Mouse (Mus musculus) embryonic facial prominence, embryonic 12.5 days (tissue): ENCODE results near the gene Itpkb. TPM values are rescaled to one million over a fixed set of nuclear protein-coding genes. Genes with fewer than 3 reads are reported as not detected.

Experiments
- ATAC-seq: fragments of 200-750 bp; cut with Nextera tagmentation; 2 replicates; pipeline ENCODE4 v1.8.0; 2017; ENCODE audit not compliant: insufficient number of reproducible peaks, insufficient read depth, low FRiP score, low TSS enrichment
- H3K27ac ChIP-seq: fragments of 300-500 bp; sonication (generic); 2 replicates; pipeline ENCODE4 v1.5.1; 2016; ENCODE audit warnings: mild to moderate bottlenecking
- H3K27me3 ChIP-seq: fragments of 300-500 bp; sonication (generic); 2 replicates; pipeline ENCODE4 v1.6.1; 2016; ENCODE audit warnings: mild to moderate bottlenecking, moderate library complexity
- H3K36me3 ChIP-seq: fragments of 300-500 bp; sonication (generic); 2 replicates; pipeline ENCODE4 v1.6.1; 2016; ENCODE audit warnings: mild to moderate bottlenecking
- H3K4me1 ChIP-seq: fragments of 300-500 bp; sonication (generic); 2 replicates; pipeline ENCODE4 v1.6.1; 2016
- H3K4me2 ChIP-seq: fragments of 300-500 bp; sonication (generic); replicated peaks from 2 replicates; pipeline ENCODE4 v1.6.1; 2016; ENCODE audit warnings: mild to moderate bottlenecking, moderate library complexity
- H3K4me3 ChIP-seq: fragments of 300-500 bp; sonication (generic); 2 replicates; pipeline ENCODE4 v1.5.1; 2016; ENCODE audit warnings: mild to moderate bottlenecking
- H3K9ac ChIP-seq: fragments of 300-500 bp; sonication (generic); 2 replicates; pipeline ENCODE4 v1.6.1; 2016; ENCODE audit warnings: mild to moderate bottlenecking, moderate library complexity
- H3K9me3 ChIP-seq: fragments of 300-500 bp; sonication (generic); 2 replicates; pipeline ENCODE4 v1.6.1; 2016; ENCODE audit warnings: mild to moderate bottlenecking, moderate library complexity
- WGBS: fragments of 180-500 bp; shearing (Covaris S2); methylation state at CpG from one replicate; pipeline ENCODE4 v1.1.7; 2016; 5-methylcytosine and 5-hydroxymethylcytosine counted together
- polyA plus RNA-seq: library from polyadenylated mRNA; unstranded; fragments of >200 nt; fragmentation: Nextera tagmentation; extraction: Ambion mirVana; gene quantifications from 2 replicates; pipeline ENCODE4 v1.2.1, GENCODE M21; 2016

Gene Itpkb
- polyA plus RNA-seq, 1 experiment from 2014 or later, result 12.8 TPM

DNA sequence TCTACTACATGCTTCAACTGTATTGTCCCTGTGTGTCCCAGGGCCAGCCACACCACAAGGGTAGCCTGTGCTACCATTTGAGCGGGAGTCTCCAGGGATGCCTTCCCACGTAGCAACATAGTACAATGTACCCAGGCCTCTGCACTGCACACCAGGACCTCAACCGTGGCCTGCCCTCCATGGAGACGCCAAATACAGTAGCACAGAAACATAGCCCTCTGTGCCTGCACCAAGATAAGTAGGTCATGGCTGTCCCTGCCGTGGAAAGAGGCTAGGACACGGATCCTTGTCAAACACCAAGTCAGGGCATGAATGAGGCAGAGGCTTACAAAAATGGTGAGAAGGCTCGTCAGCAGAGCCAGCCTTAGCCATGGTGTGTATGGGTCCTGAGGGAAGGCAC lies 85.6 kb downstream of the Itpkb start:
- Histone ChIP-seq H3K36me3 (peaks cover 48% of the 10 kb centered on the region), H3K9ac (no peak overlapping the region), H3K4me2 (no peak overlapping the region), H3K27me3 (no peaks in the 10 kb centered on the region), H3K4me1 (peaks cover 2% of the 10 kb centered on the region; the same call in 1 of the 2 replicates), H3K4me3 (no peak overlapping the region), H3K9me3 (no peaks in the 10 kb centered on the region), H3K27ac (no peak overlapping the region)
- WGBS, result 83% methylated on average over 7 of the region's 7 CpGs
- no peak for ATAC-seq

DNA sequence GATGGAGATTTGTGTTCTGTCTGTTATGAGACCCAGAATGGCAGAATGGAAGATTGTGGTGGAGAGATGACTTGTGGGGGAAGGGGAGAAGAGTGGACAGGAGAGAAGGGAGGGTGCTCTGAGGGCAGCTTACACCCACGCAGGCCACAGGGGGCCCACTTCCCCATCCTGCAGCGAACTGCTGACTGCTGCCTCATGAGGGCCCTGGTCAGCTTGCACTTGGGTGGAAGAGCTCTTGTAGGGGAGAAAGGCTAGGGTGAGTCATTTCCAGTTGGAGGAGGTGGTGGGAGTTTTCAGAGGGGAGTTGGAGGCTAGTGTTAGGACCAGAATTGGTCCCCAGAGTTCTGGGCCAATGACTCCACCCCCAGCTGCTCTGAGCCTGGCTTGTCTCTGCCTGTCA lies 86.8 kb downstream of the Itpkb start:
- Histone ChIP-seq H3K4me2 (no peak overlapping the region), H3K27me3 (no peaks in the 10 kb centered on the region), H3K9me3 (no peaks in the 10 kb centered on the region), H3K4me1 (peaks cover 11% of the 10 kb centered on the region; the same call in 1 of the 2 replicates), H3K9ac (no peak overlapping the region), H3K4me3 (no peak overlapping the region), H3K27ac (no peak overlapping the region), H3K36me3 (peaks cover 48% of the 10 kb centered on the region)
- WGBS, result 50% methylated on average over 2 of the region's 2 CpGs
- no peak for ATAC-seq

DNA sequence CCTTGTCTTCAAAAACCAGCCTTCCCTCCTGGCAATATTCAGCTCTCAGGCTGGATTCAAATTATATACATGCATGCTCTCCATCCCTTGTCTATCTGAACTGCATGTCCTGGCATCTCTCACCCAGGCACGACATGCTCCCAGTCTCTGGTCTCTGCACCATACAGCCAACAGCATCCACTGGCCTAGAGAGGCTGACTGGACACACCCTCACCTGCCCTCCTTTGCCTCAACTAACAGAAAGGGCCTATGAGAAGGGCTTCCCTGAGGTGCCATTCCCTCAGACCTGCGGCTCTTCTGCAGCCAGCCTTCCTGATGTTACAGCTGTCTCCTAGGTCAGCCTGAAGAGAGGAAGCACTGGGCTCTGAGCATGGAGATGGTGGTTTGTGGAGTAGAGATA lies 88.8 kb downstream of the Itpkb start:
- H3K9me3 ChIP-seq, result no peaks in the 10 kb centered on the region
- peaks cover 39% of the 10 kb centered on the region for H3K36me3 ChIP-seq
- no peak overlapping the region for H3K4me2 ChIP-seq
- no peak overlapping the region for H3K27ac ChIP-seq
- H3K9ac ChIP-seq, result no peak overlapping the region
- no peak overlapping the region for H3K4me3 ChIP-seq
- H3K4me1 ChIP-seq, result peaks cover 16% of the 10 kb centered on the region; the same call in 1 of the 2 replicates
- ATAC-seq, result no peak
- H3K27me3 ChIP-seq, result no peaks in the 10 kb centered on the region
- WGBS, result 84% methylated on average over 2 of the region's 2 CpGs

DNA sequence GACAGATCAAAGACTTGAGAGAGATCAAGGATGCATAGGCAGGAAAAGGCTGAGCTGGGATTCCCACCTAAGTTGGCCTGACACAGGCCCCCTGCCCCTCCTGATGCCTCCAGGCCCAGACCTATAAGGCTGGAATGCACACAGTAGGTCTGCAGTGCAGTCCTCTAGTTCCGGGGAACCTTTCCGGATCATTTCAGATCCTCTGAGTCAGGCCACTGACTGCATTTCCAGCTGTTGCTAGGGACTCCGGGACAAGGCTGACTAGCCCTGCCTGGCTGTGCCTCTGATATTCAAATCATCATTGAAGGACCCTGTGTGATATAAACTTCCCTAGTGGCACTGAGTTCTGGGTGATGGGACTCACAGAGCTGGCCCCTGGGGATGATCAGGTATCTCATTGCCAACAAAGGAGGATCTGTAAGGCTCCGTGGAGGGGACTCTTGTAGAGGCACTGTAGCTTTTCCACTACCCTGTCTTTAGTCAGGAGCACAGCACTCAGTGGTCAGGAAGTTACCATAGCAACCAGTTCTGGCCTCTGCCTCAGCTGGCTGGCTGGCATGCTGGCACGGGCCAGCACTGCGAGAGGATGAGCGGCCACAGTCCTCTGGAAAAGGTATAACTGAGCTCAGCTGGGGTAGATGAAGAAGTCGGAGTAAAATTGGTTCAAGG lies 90.3 kb downstream of the Itpkb start:
- Histone ChIP-seq H3K27ac (no peak overlapping the region), H3K4me3 (no peak overlapping the region), H3K36me3 (peaks cover 25% of the 10 kb centered on the region), H3K27me3 (no peaks in the 10 kb centered on the region), H3K4me1 (peaks cover 16% of the 10 kb centered on the region; the same call in 1 of the 2 replicates), H3K4me2 (no peak overlapping the region), H3K9ac (no peak overlapping the region), H3K9me3 (no peaks in the 10 kb centered on the region)
- ATAC-seq, result no peak
- WGBS, result 55% methylated on average over 8 of the region's 8 CpGs

DNA sequence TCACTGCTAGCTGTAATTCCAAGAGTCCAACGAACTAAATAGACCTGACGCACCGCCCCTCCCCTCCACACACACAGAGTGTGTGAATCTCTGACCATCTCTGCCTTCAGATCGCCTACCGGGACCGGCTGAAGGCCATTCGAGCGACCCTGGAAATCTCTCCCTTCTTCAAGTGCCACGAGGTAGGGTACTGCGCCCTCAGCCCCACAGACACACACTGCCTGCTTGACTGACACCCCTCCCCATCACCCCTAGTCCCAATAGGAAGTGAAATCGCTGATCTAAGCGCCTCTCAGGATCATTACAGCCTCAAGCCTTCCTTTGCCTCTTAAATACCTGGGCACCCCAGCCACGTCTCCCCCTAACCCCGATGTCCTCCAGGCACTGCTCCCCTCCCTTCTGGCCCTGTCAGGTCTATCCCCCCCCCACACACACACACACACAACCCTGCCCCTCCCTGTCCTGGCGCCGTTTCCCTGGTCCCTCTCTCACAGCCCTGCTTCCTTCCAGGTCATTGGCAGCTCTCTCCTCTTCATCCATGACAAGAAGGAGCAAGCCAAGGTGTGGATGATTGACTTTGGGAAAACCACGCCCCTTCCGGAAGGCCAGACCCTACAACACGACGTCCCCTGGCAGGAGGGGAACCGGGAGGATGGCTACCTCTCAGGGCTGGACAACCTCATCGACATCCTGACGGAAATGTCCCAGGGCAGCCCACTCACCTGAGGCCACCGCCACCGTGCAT lies 91.1 kb downstream of the Itpkb start:
- WGBS, result 62% methylated on average over 25 of the region's 25 CpGs
- Histone ChIP-seq H3K4me3 (no peak overlapping the region), H3K27ac (no peak overlapping the region)

DNA sequence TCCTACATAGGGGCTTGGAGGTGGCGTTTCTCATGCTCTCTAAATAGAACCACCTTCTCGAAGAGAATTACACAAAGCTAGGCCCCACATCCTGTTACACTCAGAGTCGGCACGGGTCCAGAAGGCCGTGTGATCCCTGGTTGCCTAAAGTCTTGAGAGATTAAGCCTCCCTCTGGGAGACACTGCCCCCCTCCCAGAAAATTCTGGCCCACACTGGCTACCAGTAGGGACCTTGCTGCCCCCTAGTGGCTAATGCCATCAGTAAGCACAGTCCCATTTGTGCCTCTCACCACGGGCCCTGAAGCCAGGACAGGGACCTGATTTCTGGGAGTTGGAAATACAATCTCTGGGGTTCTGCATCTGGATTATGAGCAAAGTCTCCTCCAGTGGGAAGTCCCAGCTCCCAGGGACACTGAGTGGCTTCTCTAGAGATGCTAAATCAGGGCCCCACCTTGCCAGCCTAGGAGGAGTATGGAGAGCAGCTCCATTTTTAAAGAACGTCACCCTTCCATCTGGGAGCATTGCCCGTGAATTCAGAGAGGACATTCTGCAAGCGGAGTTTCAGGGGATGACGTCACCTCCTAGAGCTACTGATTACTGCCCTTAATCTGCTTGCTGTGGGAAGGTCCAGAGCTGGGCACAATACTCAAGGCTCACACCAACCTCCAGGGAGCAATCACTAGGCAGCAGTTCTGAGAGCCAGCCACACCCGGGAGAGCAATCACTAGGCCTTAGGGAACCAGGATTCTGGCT lies 92.0 kb downstream of the Itpkb start:
- 29% methylated on average over 11 of the region's 11 CpGs for WGBS
- peaks cover 16% of the 10 kb centered on the region for H3K36me3 ChIP-seq
- no peaks in the 10 kb centered on the region for H3K27me3 ChIP-seq
- H3K27ac ChIP-seq, result no peak overlapping the region
- no peaks in the 10 kb centered on the region for H3K9me3 ChIP-seq
- H3K4me1 ChIP-seq, result peaks cover 16% of the 10 kb centered on the region; the same call in 1 of the 2 replicates
- H3K9ac ChIP-seq, result no peak overlapping the region
- no peak overlapping the region for H3K4me3 ChIP-seq
- ATAC-seq, result no peak
- H3K4me2 ChIP-seq, result no peak overlapping the region

More for the DNA sequence above, 91.1 kb downstream of the Itpkb start:
- H3K27me3 ChIP-seq, result no peaks in the 10 kb centered on the region
- peaks cover 16% of the 10 kb centered on the region; the same call in 1 of the 2 replicates for H3K4me1 ChIP-seq
- peaks cover 18% of the 10 kb centered on the region for H3K36me3 ChIP-seq
- H3K4me2 ChIP-seq, result no peak overlapping the region
- ATAC-seq, result no peak
- H3K9me3 ChIP-seq, result no peaks in the 10 kb centered on the region
- no peak overlapping the region for H3K9ac ChIP-seq

DNA sequence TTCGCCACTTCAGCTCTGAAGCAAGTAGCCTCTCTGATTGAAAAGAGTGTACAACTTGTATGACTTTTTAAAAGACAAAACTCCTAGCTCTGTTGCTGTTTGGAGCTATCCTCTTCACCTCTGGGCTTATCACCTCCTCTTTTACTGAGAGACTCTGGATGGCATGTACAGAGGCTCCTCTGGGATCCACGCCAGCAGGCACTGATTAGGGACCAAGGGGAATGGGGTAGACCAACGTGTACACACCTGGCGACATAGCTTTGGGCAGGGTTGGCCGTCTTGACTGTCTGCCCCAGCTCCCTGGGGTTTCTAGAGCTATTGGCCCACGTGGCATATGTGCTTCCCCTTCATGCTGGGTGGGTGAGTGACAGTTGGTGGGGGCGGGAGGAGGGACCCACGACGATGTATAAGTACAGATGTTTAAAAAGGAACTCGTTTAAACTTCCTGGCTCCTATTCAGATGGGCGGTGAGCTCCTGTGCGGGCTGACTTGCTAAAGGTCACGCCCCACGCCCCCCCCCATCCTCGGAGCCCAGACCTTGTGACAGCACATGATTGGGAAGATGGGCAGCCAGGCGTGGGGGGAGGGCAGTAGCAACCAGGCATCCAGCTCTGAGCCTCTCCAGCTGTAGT lies 92.8 kb downstream of the Itpkb start:
- WGBS, result 46% methylated on average over 16 of the region's 16 CpGs

DNA sequence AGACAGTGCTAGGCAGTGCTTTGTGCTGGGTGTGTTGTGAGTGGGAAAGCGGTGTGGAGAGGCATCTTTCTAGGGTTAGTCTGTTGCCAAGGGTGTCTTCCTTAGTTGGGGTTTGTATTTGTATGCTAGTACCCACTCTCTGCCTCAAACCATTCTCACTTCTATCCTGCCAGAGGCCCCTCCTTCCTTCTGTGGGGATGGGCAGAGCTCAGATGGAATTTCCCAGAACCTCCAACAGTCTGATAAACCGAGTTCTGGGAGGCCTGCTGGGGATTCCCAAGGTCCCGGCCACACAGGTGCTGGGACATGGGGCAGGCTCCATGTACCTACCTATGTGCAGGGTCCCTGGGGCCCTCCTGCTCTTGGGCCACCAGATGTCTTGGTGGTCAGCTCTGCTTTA lies 93.6 kb downstream of the Itpkb start:
- Histone ChIP-seq H3K4me3 (no peak overlapping the region), H3K4me1 (peaks cover 25% of the 10 kb centered on the region), H3K4me2 (no peak overlapping the region), H3K27ac (no peak overlapping the region), H3K27me3 (no peaks in the 10 kb centered on the region), H3K9ac (no peak overlapping the region), H3K9me3 (no peaks in the 10 kb centered on the region), H3K36me3 (peaks cover 3% of the 10 kb centered on the region; the same call in 1 of the 2 replicates)
- WGBS, result 82% methylated on average over 3 of the region's 3 CpGs
- no peak for ATAC-seq

More for the DNA sequence above, 92.8 kb downstream of the Itpkb start:
- ATAC-seq, result no peak
- Histone ChIP-seq H3K36me3 (peaks cover 9% of the 10 kb centered on the region), H3K9me3 (no peaks in the 10 kb centered on the region), H3K27ac (no peak overlapping the region), H3K4me1 (peaks cover 24% of the 10 kb centered on the region), H3K27me3 (no peaks in the 10 kb centered on the region), H3K9ac (no peak overlapping the region), H3K4me3 (no peak overlapping the region), H3K4me2 (no peak overlapping the region)

DNA sequence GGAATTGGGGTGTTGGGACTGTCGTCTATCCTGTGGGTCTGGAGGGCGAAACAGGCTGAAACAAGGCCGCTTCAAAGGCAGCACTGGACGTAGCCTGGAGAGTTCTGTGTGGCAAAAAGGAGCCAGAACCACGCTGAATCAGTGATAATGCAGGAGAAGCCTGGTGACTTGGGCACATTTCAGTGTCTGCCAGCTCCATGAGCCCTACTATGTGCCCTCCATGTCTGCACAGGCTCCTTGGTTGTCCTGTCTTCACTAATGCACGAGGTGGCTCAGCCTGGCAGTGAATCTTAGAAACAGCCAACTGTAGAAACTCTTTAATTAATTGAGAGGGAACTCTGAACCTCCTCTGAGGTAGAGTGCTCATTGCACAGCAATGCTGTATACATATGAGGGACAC lies 96.1 kb downstream of the Itpkb start:
- Histone ChIP-seq H3K36me3 (no peaks in the 10 kb centered on the region), H3K9ac (no peak overlapping the region), H3K4me3 (no peak overlapping the region), H3K27me3 (no peaks in the 10 kb centered on the region), H3K4me1 (peaks cover 22% of the 10 kb centered on the region), H3K9me3 (no peaks in the 10 kb centered on the region), H3K4me2 (no peak overlapping the region), H3K27ac (no peak overlapping the region)
- ATAC-seq, result no peak
- 81% methylated on average over 6 of the region's 6 CpGs for WGBS

DNA sequence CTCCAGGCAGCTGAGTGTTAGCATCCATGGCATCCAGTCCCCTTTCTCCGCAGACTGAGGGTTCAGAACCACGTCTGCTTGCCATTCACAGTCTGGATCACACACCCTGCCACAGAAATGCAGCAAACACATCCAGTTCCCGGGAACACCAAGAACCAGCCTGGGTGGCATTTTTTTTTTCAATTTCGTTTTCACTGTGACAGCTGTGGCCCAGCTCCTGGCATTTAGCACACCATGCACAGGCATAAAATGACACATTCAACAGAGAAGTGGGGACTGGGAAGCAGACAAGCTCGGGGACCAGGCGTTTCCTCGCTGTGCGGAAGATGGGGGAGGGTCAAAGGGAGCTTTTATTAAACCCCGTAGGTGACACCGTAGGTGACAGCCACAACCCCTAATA lies 97.4 kb downstream of the Itpkb start:
- WGBS, result 60% methylated on average over 10 of the region's 10 CpGs
- no peak overlapping the region; the same call in 1 of the 2 replicates for H3K4me2 ChIP-seq
- H3K27ac ChIP-seq, result no peak overlapping the region

DNA sequence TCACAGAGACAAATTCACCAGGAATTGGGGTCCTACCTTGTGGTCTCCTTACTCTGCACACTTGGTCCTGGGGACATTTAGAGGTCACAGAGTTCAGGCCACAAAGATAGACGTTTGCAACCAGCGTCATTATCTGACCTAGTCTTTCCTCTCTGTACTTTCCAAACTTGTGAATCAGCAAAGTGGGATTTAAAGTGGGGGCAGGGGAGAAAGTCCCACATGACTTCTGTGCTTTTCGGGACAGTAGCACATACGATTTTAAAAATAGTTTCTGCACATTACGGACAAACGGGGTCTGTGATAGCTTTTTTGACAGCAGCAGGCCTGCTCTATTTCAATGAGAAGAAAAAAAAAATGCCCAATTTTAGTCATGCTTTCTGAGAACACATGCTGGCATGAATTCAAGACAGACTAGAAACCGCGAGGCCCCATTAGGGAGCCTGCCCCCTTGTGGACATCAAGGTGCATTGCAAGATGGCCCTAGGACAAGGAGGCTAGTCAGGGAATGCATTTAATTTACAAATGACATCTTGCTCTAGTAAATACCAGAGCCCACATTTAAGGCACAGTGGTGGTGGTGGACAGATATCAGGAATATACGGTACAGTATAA lies 97.9 kb downstream of the Itpkb start:
- 18% methylated on average over 9 of the region's 9 CpGs for WGBS
- no peak for ATAC-seq
- Histone ChIP-seq H3K27ac (no peak overlapping the region), H3K27me3 (no peaks in the 10 kb centered on the region), H3K36me3 (no peaks in the 10 kb centered on the region), H3K4me3 (no peak overlapping the region), H3K4me2 (no peak overlapping the region; the same call in 1 of the 2 replicates), H3K9ac (no peak overlapping the region), H3K4me1 (peaks cover 19% of the 10 kb centered on the region), H3K9me3 (no peaks in the 10 kb centered on the region)

More for the DNA sequence above, 97.4 kb downstream of the Itpkb start:
- no peaks in the 10 kb centered on the region for H3K36me3 ChIP-seq
- peaks cover 13% of the 10 kb centered on the region for H3K4me1 ChIP-seq
- no peak for ATAC-seq
- no peak overlapping the region for H3K4me3 ChIP-seq
- H3K9me3 ChIP-seq, result no peaks in the 10 kb centered on the region
- H3K27me3 ChIP-seq, result no peaks in the 10 kb centered on the region
- no peak overlapping the region for H3K9ac ChIP-seq
